Mouse (Mus musculus) hindbrain, postnatal 0 days (tissue): ENCODE measurements around the gene Epn2. TPM values are rescaled to one million over a fixed set of nuclear protein-coding genes. Genes with fewer than 3 reads are reported as not detected.

Experiments used
- ATAC-seq: fragments of 200-750 bp; cut with Nextera tagmentation; 2 replicates; pipeline ENCODE4 v1.8.0; 2017; ENCODE audit warnings: mild to moderate bottlenecking, moderate TSS enrichment, moderate library complexity
- DNase-seq: peaks from one replicate; pipeline ENCODE4 v3.0.0-alpha.2; 2015; ENCODE audit warnings: low spot score
- H3K27ac ChIP-seq: fragments of 300-500 bp; sonication (generic); 2 replicates; pipeline ENCODE4 v1.5.1; 2014; ENCODE audit warnings: mild to moderate bottlenecking
- H3K27me3 ChIP-seq: fragments of 300-500 bp; sonication (generic); 2 replicates; pipeline ENCODE4 v1.6.1; 2014; ENCODE audit warnings: low read length, mixed read lengths; ENCODE audit not compliant: insufficient read depth
- H3K36me3 ChIP-seq: fragments of 300-500 bp; sonication (generic); 2 replicates; pipeline ENCODE4 v1.6.1; 2014; ENCODE audit warnings: low read length, mixed read lengths; ENCODE audit not compliant: insufficient read depth
- H3K4me1 ChIP-seq: fragments of 300-500 bp; sonication (generic); 2 replicates; pipeline ENCODE4 v1.6.1; 2014; ENCODE audit warnings: antibody characterized with exemption, low read length, mixed read lengths; ENCODE audit not compliant: insufficient read depth
- H3K4me2 ChIP-seq: fragments of 300-500 bp; sonication (generic); 2 replicates; pipeline ENCODE4 v1.6.1; 2014; ENCODE audit warnings: low read depth, mild to moderate bottlenecking, low read length, moderate library complexity, mixed read lengths
- H3K4me3 ChIP-seq: fragments of 300-500 bp; sonication (generic); 2 replicates; pipeline ENCODE4 v1.5.1; 2014; ENCODE audit warnings: low read length
- H3K9ac ChIP-seq: fragments of 300-500 bp; sonication (generic); replicated peaks from 2 replicates; pipeline ENCODE4 v1.6.1; 2014; ENCODE audit warnings: mild to moderate bottlenecking, low read length, moderate library complexity, mixed read lengths
- H3K9me3 ChIP-seq: fragments of 300-500 bp; sonication (generic); 2 replicates; pipeline ENCODE4 v1.6.1; 2016; ENCODE audit warnings: low read length, mixed read lengths
- CTCF ChIP-seq: IDR thresholded peaks from 2 replicates; pipeline ENCODE4 v1.5.1; 2016; ENCODE audit warnings: antibody characterized with exemption, control low read depth, low read depth
- WGBS: fragments of 180-500 bp; shearing (Covaris S2); extraction: QIAGEN DNeasy Blood & Tissue Kit; methylation state at CpG from one replicate; pipeline ENCODE4 v1.1.7; 2014; 5-methylcytosine and 5-hydroxymethylcytosine counted together
- polyA plus RNA-seq: library from polyadenylated mRNA; unstranded; fragments of >200 nt; fragmentation: Nextera tagmentation; extraction: Ambion mirVana; gene quantifications from 2 replicates; pipeline ENCODE4 v1.2.1, GENCODE M21; 2015
- total RNA-seq: library from RNA; depleted of rRNA; stranded (reverse); fragments of >200 nt; gene quantifications from 2 replicates; pipeline ENCODE4 v1.2.3, GENCODE M21; 2014

Epn2 gene
- total and polyA plus RNA-seq, 2 experiments from 2014 or later: 56.1 to 84.2 TPM

- 89% methylated on average over 7 of the region's 7 CpGs for WGBS
- Histone ChIP-seq H3K4me3 (peak overlapping the region; percentile 86), H3K36me3 (no peaks in the 10 kb centered on the region), H3K27ac (peak overlapping the region; percentile 80; the same call in 1 of the 2 replicates), H3K27me3 (no peaks in the 10 kb centered on the region), H3K9ac (no peak overlapping the region; the same call in 1 of the 2 replicates), H3K9me3 (no peaks in the 10 kb centered on the region), H3K4me2 (peak overlapping the region; percentile 73), H3K4me1 (peaks cover 11% of the 10 kb centered on the region)
- DNase-seq (no peak), ATAC-seq (no peak)
- no peak for TF ChIP-seq CTCF
Observed at GRCm38 (mm10) chr11:61579878-61580381, 443 bp upstream of the Epn2 start.

- no peak for TF ChIP-seq CTCF
- H3K4me3 ChIP-seq: peak overlapping the region; percentile 86
- no peaks in the 10 kb centered on the region for H3K9me3 ChIP-seq
- H3K27ac ChIP-seq: peak overlapping the region; percentile 80
- under 1% methylated on average over 17 of the region's 17 CpGs for WGBS
- H3K27me3 ChIP-seq: no peaks in the 10 kb centered on the region
- no peaks in the 10 kb centered on the region for H3K36me3 ChIP-seq
- DNase-seq (no peak), ATAC-seq (no peak)
- H3K9ac ChIP-seq: peak overlapping the region; percentile 91
- H3K4me2 ChIP-seq: peak overlapping the region; percentile 73
- H3K4me1 ChIP-seq: peaks cover 18% of the 10 kb centered on the region
Observed at GRCm38 (mm10) chr11:61578541-61578982, 925 bp downstream of the Epn2 start.

GRCm38 (mm10) chr11:61577991-61578390, 1.5 kb downstream of the Epn2 start:
- Histone ChIP-seq H3K9ac (peak overlapping the region; percentile 91), H3K4me1 (peaks cover 18% of the 10 kb centered on the region), H3K4me3 (peak overlapping the region; percentile 86), H3K4me2 (peak overlapping the region; percentile 73), H3K27ac (no peak overlapping the region), H3K9me3 (no peaks in the 10 kb centered on the region), H3K27me3 (no peaks in the 10 kb centered on the region), H3K36me3 (no peaks in the 10 kb centered on the region)
- TF ChIP-seq CTCF: no peak
- no peak for ATAC-seq
- DNase-seq: no peak
- 5% methylated on average over 5 of the region's 5 CpGs for WGBS

GRCm38 (mm10) chr11:61577349-61577748, 2.1 kb downstream of the Epn2 start:
- Histone ChIP-seq H3K4me1 (peaks cover 18% of the 10 kb centered on the region), H3K4me3 (peak overlapping the region; percentile 86), H3K9me3 (no peaks in the 10 kb centered on the region), H3K36me3 (no peaks in the 10 kb centered on the region), H3K4me2 (peak overlapping the region; percentile 73), H3K9ac (no peak overlapping the region; the same call in 1 of the 2 replicates), H3K27me3 (no peaks in the 10 kb centered on the region), H3K27ac (no peak overlapping the region)
- DNase-seq: no peak
- no peak for TF ChIP-seq CTCF
- ATAC-seq: no peak

GRCm38 (mm10) chr11:61573266-61573665, 6.2 kb downstream of the Epn2 start:
- no peak overlapping the region for H3K27ac ChIP-seq
- 85% methylated on average over 4 of the region's 4 CpGs for WGBS
- H3K9ac ChIP-seq: no peak overlapping the region
- H3K27me3 ChIP-seq: no peaks in the 10 kb centered on the region
- no peak for DNase-seq
- no peak for ATAC-seq
- TF ChIP-seq CTCF: no peak
- peaks cover 18% of the 10 kb centered on the region for H3K4me1 ChIP-seq
- no peak overlapping the region for H3K4me2 ChIP-seq
- no peaks in the 10 kb centered on the region for H3K9me3 ChIP-seq
- H3K36me3 ChIP-seq: no peaks in the 10 kb centered on the region
- H3K4me3 ChIP-seq: no peak overlapping the region

- Histone ChIP-seq H3K9ac (no peak overlapping the region), H3K4me2 (no peak overlapping the region), H3K36me3 (no peaks in the 10 kb centered on the region), H3K4me1 (peaks cover 7% of the 10 kb centered on the region), H3K27me3 (no peaks in the 10 kb centered on the region), H3K27ac (no peak overlapping the region), H3K9me3 (no peaks in the 10 kb centered on the region), H3K4me3 (no peak overlapping the region)
- DNase-seq (no peak), ATAC-seq (no peak)
- TF ChIP-seq CTCF: no peak
- 94% methylated on average over 3 of the region's 3 CpGs for WGBS
Observed at GRCm38 (mm10) chr11:61571225-61571624, 8.3 kb downstream of the Epn2 start.

GRCm38 (mm10) chr11:61569671-61570070, 9.8 kb downstream of the Epn2 start:
- no peak overlapping the region for H3K9ac ChIP-seq
- ATAC-seq (no peak), DNase-seq (no peak)
- peaks cover 4% of the 10 kb centered on the region for H3K4me1 ChIP-seq
- H3K27ac ChIP-seq: no peak overlapping the region
- WGBS: 86% methylated on average over 1 of the region's 1 CpGs
- H3K9me3 ChIP-seq: no peaks in the 10 kb centered on the region
- no peak for TF ChIP-seq CTCF
- H3K27me3 ChIP-seq: no peaks in the 10 kb centered on the region
- no peaks in the 10 kb centered on the region for H3K36me3 ChIP-seq
- H3K4me2 ChIP-seq: no peak overlapping the region
- H3K4me3 ChIP-seq: no peak overlapping the region
